Mouse (Mus musculus): ENCODE results near the gene St6gal1.

Gene St6gal1

GRCm38 (mm10) chr16:23364328-23364990 lies 139.9 kb downstream of the St6gal1 start:
- no peak for DNase-seq

- no peak for DNase-seq
Measured at GRCm38 (mm10) chr16:23369124-23369523, 144.6 kb downstream of the St6gal1 start.

GRCm38 (mm10) chr16:23370724-23371123 lies 146.2 kb downstream of the St6gal1 start:
- no peak for DNase-seq

GRCm38 (mm10) chr16:23372340-23372739 lies 147.8 kb downstream of the St6gal1 start:
- DNase-seq = no peak

- DNase-seq = no peak
Measured at GRCm38 (mm10) chr16:23374068-23374467, 149.5 kb downstream of the St6gal1 start.

- DNase-seq = peak in 1 of 2 experiments; percentile 7
Measured at GRCm38 (mm10) chr16:23374938-23375337, 150.4 kb downstream of the St6gal1 start.

- DNase-seq = no peak
Measured at GRCm38 (mm10) chr16:23376189-23376588, 151.6 kb downstream of the St6gal1 start.

- DNase-seq = no peak
Measured at GRCm38 (mm10) chr16:23379536-23380230, 155.1 kb downstream of the St6gal1 start.

GRCm38 (mm10) chr16:23384304-23384703 lies 159.8 kb downstream of the St6gal1 start:
- no peak for DNase-seq

GRCm38 (mm10) chr16:23397931-23398330 lies 173.4 kb downstream of the St6gal1 start:
- no peak for DNase-seq

- DNase-seq = no peak
Measured at GRCm38 (mm10) chr16:23401463-23401862, 176.9 kb downstream of the St6gal1 start.

GRCm38 (mm10) chr16:23401959-23402358 lies 177.4 kb downstream of the St6gal1 start:
- no peak for DNase-seq

- DNase-seq = peak; percentile 55 to 77
Measured at GRCm38 (mm10) chr16:23403008-23403755, 178.6 kb downstream of the St6gal1 start.
